Mouse (Mus musculus) kidney, embryonic 16.5 days (tissue): ENCODE data around the gene Krtap7-1. TPM values are rescaled to one million over a fixed set of nuclear protein-coding genes. Genes with fewer than 3 reads are reported as not detected.
A peak's percentile ranks its signal among the peaks of the same experiment; 100 is the strongest.

Experiments used
- ATAC-seq: fragments of 200-750 bp; cut with Nextera tagmentation; 2 replicates; pipeline ENCODE4 v1.8.0; 2017; ENCODE audit warnings: moderate TSS enrichment; ENCODE audit not compliant: low FRiP score, low TSS enrichment
- H3K27ac ChIP-seq: fragments of 300-500 bp; sonication (generic); 2 replicates; pipeline ENCODE4 v1.5.1; 2014; ENCODE audit warnings: low read length
- H3K27me3 ChIP-seq: fragments of 300-500 bp; sonication (generic); 2 replicates; pipeline ENCODE4 v1.6.1; 2014; ENCODE audit warnings: low read length, control low read depth, mixed read lengths; ENCODE audit not compliant: insufficient read depth
- H3K36me3 ChIP-seq: fragments of 300-500 bp; sonication (generic); 2 replicates; pipeline ENCODE4 v1.6.1; 2014; ENCODE audit warnings: low read length, control low read depth, mixed read lengths; ENCODE audit not compliant: insufficient read depth
- H3K4me1 ChIP-seq: fragments of 300-500 bp; sonication (generic); 2 replicates; pipeline ENCODE4 v1.6.1; 2014; ENCODE audit warnings: low read length, control low read depth, mixed read lengths; ENCODE audit not compliant: insufficient read depth
- H3K4me2 ChIP-seq: fragments of 300-500 bp; sonication (generic); replicated peaks from 2 replicates; pipeline ENCODE4 v1.6.1; 2014; ENCODE audit warnings: low read depth, low read length
- H3K4me3 ChIP-seq: fragments of 300-500 bp; sonication (generic); 2 replicates; pipeline ENCODE4 v1.5.1; 2014; ENCODE audit warnings: mild to moderate bottlenecking, low read length
- H3K9ac ChIP-seq: fragments of 300-500 bp; sonication (generic); replicated peaks from 2 replicates; pipeline ENCODE4 v1.6.1; 2014; ENCODE audit warnings: low read length
- H3K9me3 ChIP-seq: fragments of 300-500 bp; sonication (generic); 2 replicates; pipeline ENCODE4 v1.6.1; 2016; ENCODE audit warnings: low read length, control low read depth
- WGBS: fragments of 180-500 bp; shearing (Covaris S2); extraction: QIAGEN DNeasy Blood & Tissue Kit; methylation state at CpG from one replicate; pipeline ENCODE4 v1.1.7; 2014; 5-methylcytosine and 5-hydroxymethylcytosine counted together
- polyA plus RNA-seq: library from polyadenylated mRNA; unstranded; fragments of >200 nt; fragmentation: Nextera tagmentation; extraction: Ambion mirVana; gene quantifications from 2 replicates; pipeline ENCODE4 v1.2.1, GENCODE M21; 2015

Gene Krtap7-1
- not detected in 2 replicates for polyA plus RNA-seq

DNA sequence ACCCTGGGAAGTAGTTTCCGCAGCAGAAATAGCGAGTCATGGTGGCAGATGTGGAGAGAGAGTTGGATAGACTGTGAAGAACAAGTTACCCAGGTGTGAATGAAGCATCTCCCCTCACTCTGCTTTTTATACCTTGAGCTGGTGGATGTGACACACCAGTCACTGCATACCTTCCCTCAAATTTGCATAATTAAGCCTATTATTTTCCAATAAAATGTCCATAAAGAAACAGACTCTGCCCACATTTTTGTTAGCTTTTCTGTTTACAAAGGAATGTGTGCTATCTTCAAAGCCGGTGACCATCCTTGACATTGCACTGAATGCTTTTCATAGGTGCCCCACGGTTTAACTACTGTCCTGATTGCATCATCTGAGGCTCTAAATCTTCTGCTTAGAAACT is at the start of gene Krtap7-1:
Gene Krtap7-1, minus strand, starts transcription at position 101 of the 400 bp plus-strand sequence.
- no peak within 1 kb of the TSS for H3K4me3 ChIP-seq
- H3K9me3 ChIP-seq = no peaks in the 10 kb centered on the region
- ATAC-seq = no peak
- no peak within 1 kb of the TSS for H3K27ac ChIP-seq
- no peaks in the 10 kb centered on the region for H3K4me1 ChIP-seq
- H3K4me2 ChIP-seq = no peak within 1 kb of the TSS
- WGBS = 85% methylated on average over 4 of the region's 4 CpGs
- H3K27me3 ChIP-seq = no peaks in the 10 kb centered on the region
- no peak within 1 kb of the TSS for H3K9ac ChIP-seq
- no peaks in the 10 kb centered on the region for H3K36me3 ChIP-seq

DNA sequence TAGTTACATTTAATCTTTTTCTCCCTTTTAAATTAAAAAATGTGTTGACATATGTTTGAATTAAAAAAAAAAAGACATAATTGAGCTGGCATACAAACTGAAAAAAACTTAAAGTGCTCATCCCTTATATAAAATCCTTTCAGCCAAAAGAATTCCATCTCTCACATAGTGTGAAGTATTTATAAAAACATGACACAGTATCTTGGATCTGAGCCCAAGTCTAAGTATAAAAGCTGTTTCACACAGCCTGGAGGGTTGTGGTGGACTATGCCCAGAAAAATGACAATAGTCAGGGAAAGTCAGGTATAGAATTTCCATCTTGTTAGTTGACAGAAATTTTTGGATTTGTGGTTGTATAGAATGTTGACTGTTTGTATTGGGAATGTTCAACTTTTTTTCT is 42.2 kb upstream of the Krtap7-1 start:
- ATAC-seq = no peak
- no peaks in the 10 kb centered on the region for H3K36me3 ChIP-seq
- H3K4me3 ChIP-seq = no peak overlapping the region
- no peaks in the 10 kb centered on the region for H3K9me3 ChIP-seq
- no peak overlapping the region for H3K27ac ChIP-seq
- no peak overlapping the region for H3K9ac ChIP-seq
- no peaks in the 10 kb centered on the region for H3K27me3 ChIP-seq
- H3K4me1 ChIP-seq = no peaks in the 10 kb centered on the region
- no peak overlapping the region for H3K4me2 ChIP-seq

GRCm38 (mm10) chr16:89538031-89538484 is 29.9 kb upstream of the Krtap7-1 start:
- Histone ChIP-seq H3K36me3 (no peaks in the 10 kb centered on the region), H3K9me3 (no peaks in the 10 kb centered on the region), H3K9ac (no peak overlapping the region), H3K4me1 (no peaks in the 10 kb centered on the region), H3K27ac (no peak overlapping the region), H3K4me3 (no peak overlapping the region), H3K4me2 (no peak overlapping the region), H3K27me3 (no peaks in the 10 kb centered on the region)
- 74% methylated on average over 5 of the region's 5 CpGs for WGBS
- ATAC-seq = no peak

DNA sequence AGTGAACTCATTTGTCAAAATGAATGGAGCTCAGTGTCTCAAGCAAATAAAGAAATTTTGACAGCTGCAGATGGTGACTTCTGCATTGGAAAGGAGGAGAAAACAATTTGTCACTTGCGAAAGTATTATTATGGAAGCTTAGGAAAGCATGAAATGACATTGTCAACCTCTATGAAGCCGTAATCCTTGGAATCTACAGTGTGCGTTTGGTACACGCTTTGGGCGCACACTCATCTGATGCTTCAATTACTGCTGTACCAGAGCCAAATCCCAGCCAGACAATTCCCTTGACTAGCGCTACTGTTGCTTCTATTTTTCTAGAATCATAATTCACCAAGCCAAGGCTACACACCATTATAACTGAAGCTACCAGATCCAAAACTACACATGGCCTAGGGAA is 29.2 kb upstream of the Krtap7-1 start:
- H3K4me2 ChIP-seq = no peak overlapping the region
- no peaks in the 10 kb centered on the region for H3K9me3 ChIP-seq
- no peak overlapping the region for H3K9ac ChIP-seq
- WGBS = 93% methylated on average over 6 of the region's 6 CpGs
- no peak overlapping the region for H3K27ac ChIP-seq
- no peaks in the 10 kb centered on the region for H3K27me3 ChIP-seq
- ATAC-seq = no peak
- no peaks in the 10 kb centered on the region for H3K4me1 ChIP-seq
- H3K36me3 ChIP-seq = no peaks in the 10 kb centered on the region
- no peak overlapping the region for H3K4me3 ChIP-seq

DNA sequence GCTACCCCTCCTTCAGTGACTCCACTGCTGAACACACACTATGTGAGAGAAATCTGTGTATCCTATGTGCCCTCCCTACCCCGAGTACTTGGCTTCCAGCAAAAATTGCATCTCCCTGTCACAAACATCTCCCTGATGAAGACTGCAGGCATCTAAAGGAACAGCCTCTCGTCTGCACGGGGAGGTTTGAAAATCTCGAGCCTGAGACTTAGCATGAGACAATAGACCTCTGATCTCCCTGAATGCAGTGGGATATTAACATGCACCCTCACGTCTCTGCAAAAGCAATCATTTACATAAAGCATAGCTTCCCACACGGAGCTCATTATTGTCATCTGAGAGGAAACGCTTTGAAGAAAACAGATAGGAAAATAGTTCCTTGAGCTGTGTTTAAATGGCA is 22.4 kb upstream of the Krtap7-1 start:
- Histone ChIP-seq H3K36me3 (no peaks in the 10 kb centered on the region), H3K9ac (no peak overlapping the region), H3K27me3 (no peaks in the 10 kb centered on the region), H3K9me3 (no peaks in the 10 kb centered on the region), H3K4me1 (no peaks in the 10 kb centered on the region), H3K27ac (no peak overlapping the region), H3K4me2 (no peak overlapping the region), H3K4me3 (no peak overlapping the region)
- ATAC-seq = no peak
- 51% methylated on average over 7 of the region's 7 CpGs for WGBS

- Histone ChIP-seq H3K27me3 (no peaks in the 10 kb centered on the region), H3K4me1 (no peaks in the 10 kb centered on the region), H3K4me2 (no peak overlapping the region), H3K27ac (no peak overlapping the region), H3K36me3 (no peaks in the 10 kb centered on the region), H3K9me3 (no peaks in the 10 kb centered on the region), H3K4me3 (no peak overlapping the region), H3K9ac (no peak overlapping the region)
- 68% methylated on average over 7 of the region's 7 CpGs for WGBS
- ATAC-seq = peak; percentile 31; the same call in 1 of the 2 replicates
Observed at GRCm38 (mm10) chr16:89529846-89530245, 21.7 kb upstream of the Krtap7-1 start.

- 81% methylated on average over 3 of the region's 3 CpGs for WGBS
- Histone ChIP-seq H3K9ac (no peak overlapping the region), H3K4me1 (no peaks in the 10 kb centered on the region), H3K4me3 (no peak overlapping the region), H3K4me2 (no peak overlapping the region), H3K9me3 (no peaks in the 10 kb centered on the region), H3K27me3 (no peaks in the 10 kb centered on the region), H3K27ac (no peak overlapping the region), H3K36me3 (no peaks in the 10 kb centered on the region)
- ATAC-seq = no peak
Observed at GRCm38 (mm10) chr16:89528380-89528779, 20.3 kb upstream of the Krtap7-1 start.

- no peaks in the 10 kb centered on the region for H3K4me1 ChIP-seq
- no peaks in the 10 kb centered on the region for H3K27me3 ChIP-seq
- no peak overlapping the region for H3K4me2 ChIP-seq
- H3K27ac ChIP-seq = no peak overlapping the region
- no peak overlapping the region for H3K9ac ChIP-seq
- H3K4me3 ChIP-seq = no peak overlapping the region
- no peaks in the 10 kb centered on the region for H3K36me3 ChIP-seq
- no peaks in the 10 kb centered on the region for H3K9me3 ChIP-seq
- WGBS = 87% methylated on average over 4 of the region's 4 CpGs
- no peak for ATAC-seq
Observed at GRCm38 (mm10) chr16:89520996-89521395, 12.9 kb upstream of the Krtap7-1 start.

- Histone ChIP-seq H3K9me3 (no peaks in the 10 kb centered on the region), H3K27me3 (no peaks in the 10 kb centered on the region), H3K4me1 (no peaks in the 10 kb centered on the region), H3K36me3 (no peaks in the 10 kb centered on the region), H3K27ac (no peak overlapping the region), H3K4me2 (no peak overlapping the region), H3K9ac (no peak overlapping the region), H3K4me3 (no peak overlapping the region)
- whole genome bisulfite sequencing = 96% methylated on average over 2 of the region's 2 CpGs
- no peak for ATAC-seq
Observed at GRCm38 (mm10) chr16:89520555-89520954, 12.4 kb upstream of the Krtap7-1 start.

- H3K36me3 ChIP-seq = no peaks in the 10 kb centered on the region
- H3K9ac ChIP-seq = no peak overlapping the region
- no peaks in the 10 kb centered on the region for H3K9me3 ChIP-seq
- WGBS = 95% methylated on average over 6 of the region's 6 CpGs
- H3K4me1 ChIP-seq = no peaks in the 10 kb centered on the region
- no peak for ATAC-seq
- no peak overlapping the region for H3K4me2 ChIP-seq
- H3K4me3 ChIP-seq = no peak overlapping the region
- no peaks in the 10 kb centered on the region for H3K27me3 ChIP-seq
- no peak overlapping the region for H3K27ac ChIP-seq
Observed at GRCm38 (mm10) chr16:89520091-89520490, 12.0 kb upstream of the Krtap7-1 start.
